Mouse (Mus musculus) adrenal gland, postnatal 4 days (tissue): ENCODE measurements around the gene Vmn1r167. TPM values are rescaled to one million over a fixed set of nuclear protein-coding genes. Genes with fewer than 3 reads are reported as not detected.
"Not testable (repeated sequence)": the region's sequence is repeated elsewhere in the genome, so short reads cannot be mapped to it uniquely, and the experiment has no call there.

Source experiments
- DNase-seq, 2 experiments: peaks; one replicate each; pipeline ENCODE4 v3.0.0; 2021 to 2022; ENCODE audit warnings: low spot score in 2 of 2, mixed read lengths in 2 of 2
- long read RNA-seq, 2 experiments: library from polyadenylated mRNA; stranded (forward); transcript quantifications; one replicate each; pipeline ENCODE4 v2.0.0; 2021
- total RNA-seq, 2 experiments: library from RNA; stranded (reverse); gene quantifications; 2 replicates each; pipeline ENCODE4 v1.2.3; 2021

Gene Vmn1r167
- total RNA-seq = not detected
- long read RNA-seq, experiment 1 = 0 reads
- long read RNA-seq, experiment 2 = 0 reads

- DNase-seq = not testable (repeated sequence)
Observed at GRCm38 (mm10) chr7:23507106-23507505, at the start of gene Vmn1r167. TSS of gene Vmn1r167 (minus strand) at chr7:23507206.

- DNase-seq = not testable (repeated sequence)
Observed at GRCm38 (mm10) chr7:23539432-23539831, 32.4 kb upstream of the Vmn1r167 start, which contains the start of gene Vmn1r168. TSS of gene Vmn1r168 (plus strand) at chr7:23539732.

- DNase-seq = not testable (repeated sequence)
Observed at GRCm38 (mm10) chr7:23472886-23473285, 34.1 kb downstream of the Vmn1r167 start.

- not testable (repeated sequence) for DNase-seq
Observed at GRCm38 (mm10) chr7:23470832-23471231, 36.2 kb downstream of the Vmn1r167 start.

GRCm38 (mm10) chr7:23470201-23470600, 36.8 kb downstream of the Vmn1r167 start:
- not testable (repeated sequence) for DNase-seq

Other genes starting within 250 kb of the Vmn1r167 start
- not detected for gene Gm6902, start 228.3 kb downstream of the Vmn1r167 start, total RNA-seq
- gene Nlrp4e, start 206.0 kb downstream of the Vmn1r167 start, total RNA-seq = not detected
- gene Nlrp5, start 121.3 kb downstream of the Vmn1r167 start, total RNA-seq = under 1 TPM; 0.08 to 0.53 TPM
- not detected for gene Vmn1r168, start 32.5 kb upstream of the Vmn1r167 start, total RNA-seq
- not detected for gene Vmn1r169, start 68.3 kb upstream of the Vmn1r167 start, total RNA-seq
- gene Vmn1r170, start 99.0 kb upstream of the Vmn1r167 start, total RNA-seq = not detected
- not detected for gene Vmn1r171, start 123.5 kb upstream of the Vmn1r167 start, total RNA-seq
- not detected for gene Vmn1r172, start 151.1 kb upstream of the Vmn1r167 start, total RNA-seq
- gene Vmn1r173, start 193.5 kb upstream of the Vmn1r167 start, total RNA-seq = not detected
- gene Vmn1r174, start 245.1 kb upstream of the Vmn1r167 start, total RNA-seq = not detected